Mouse (Mus musculus): ENCODE results near the gene Cox18. TPM values are rescaled to one million over a fixed set of nuclear protein-coding genes. Genes with fewer than 3 reads are reported as not detected.

The Cox18 gene
- total RNA-seq, 2 experiments from 2014 or later, result 24.4 to 27.6 TPM

GRCm38 (mm10) chr5:90217791-90218190 is 6.0 kb downstream of the Cox18 start:
- DNase-seq (ENCODE audit: low spot score in 2 of 2), result no peak
- Histone ChIP-seq H3K4me3 (no peak overlapping the region), H3K27ac (no peak overlapping the region)
- TF ChIP-seq CTCF (conservative IDR thresholded peaks at IDR 0.05), result no peak

- Histone ChIP-seq H3K27ac (no peak overlapping the region), H3K4me3 (no peak overlapping the region)
- DNase-seq (ENCODE audit: low spot score in 2 of 2), result no peak
- no peak for TF ChIP-seq CTCF (conservative IDR thresholded peaks at IDR 0.05)
Measured at GRCm38 (mm10) chr5:90217226-90217625, 6.6 kb downstream of the Cox18 start.

- no peak for DNase-seq (ENCODE audit: low spot score in 2 of 2)
- no peak overlapping the region for H3K4me3 ChIP-seq
- no peak for TF ChIP-seq CTCF (conservative IDR thresholded peaks at IDR 0.05)
- no peak overlapping the region for H3K27ac ChIP-seq
Measured at GRCm38 (mm10) chr5:90213356-90213755, 10.4 kb downstream of the Cox18 start.

GRCm38 (mm10) chr5:90203168-90203567 is 20.6 kb downstream of the Cox18 start:
- peak; percentile 88 for TF ChIP-seq CTCF (conservative IDR thresholded peaks at IDR 0.05)
- H3K27ac ChIP-seq, result no peak overlapping the region
- peak in 1 of 2 experiments; percentile 61 for DNase-seq (ENCODE audit: low spot score in 2 of 2)
- no peak overlapping the region for H3K4me3 ChIP-seq

GRCm38 (mm10) chr5:90202447-90203117 is 21.2 kb downstream of the Cox18 start:
- H3K4me3 ChIP-seq, result no peak overlapping the region
- DNase-seq (ENCODE audit: low spot score in 2 of 2), result no peak
- TF ChIP-seq CTCF (conservative IDR thresholded peaks at IDR 0.05), result no peak
- H3K27ac ChIP-seq, result no peak overlapping the region

GRCm38 (mm10) chr5:90199922-90200632 is 23.7 kb downstream of the Cox18 start:
- no peak overlapping the region for H3K4me3 ChIP-seq
- DNase-seq (ENCODE audit: low spot score in 2 of 2), result no peak
- no peak for TF ChIP-seq CTCF (conservative IDR thresholded peaks at IDR 0.05)
- H3K27ac ChIP-seq, result no peak overlapping the region

- H3K4me3 ChIP-seq, result no peak overlapping the region
- peak; percentile 87 for TF ChIP-seq CTCF (conservative IDR thresholded peaks at IDR 0.05)
- H3K27ac ChIP-seq, result no peak overlapping the region
- DNase-seq (ENCODE audit: low spot score in 2 of 2), result peak; percentile 37 to 76
Measured at GRCm38 (mm10) chr5:90194831-90195230, 29.0 kb downstream of the Cox18 start.

GRCm38 (mm10) chr5:90182782-90183181 is 41.0 kb downstream of the Cox18 start:
- Histone ChIP-seq H3K27ac (no peak overlapping the region), H3K4me3 (no peak overlapping the region)
- DNase-seq (ENCODE audit: low spot score in 2 of 2), result no peak
- TF ChIP-seq CTCF (conservative IDR thresholded peaks at IDR 0.05), result no peak

GRCm38 (mm10) chr5:90179094-90179493 is 44.7 kb downstream of the Cox18 start:
- TF ChIP-seq CTCF (conservative IDR thresholded peaks at IDR 0.05), result no peak
- Histone ChIP-seq H3K4me3 (no peak overlapping the region), H3K27ac (no peak overlapping the region)
- no peak for DNase-seq (ENCODE audit: low spot score in 2 of 2)

- no peak for TF ChIP-seq CTCF (conservative IDR thresholded peaks at IDR 0.05)
- peak in 1 of 2 experiments; percentile 13 for DNase-seq (ENCODE audit: low spot score in 2 of 2)
- Histone ChIP-seq H3K4me3 (no peak overlapping the region), H3K27ac (peak overlapping the region; percentile 47; the same call in 1 of the 2 replicates)
Measured at GRCm38 (mm10) chr5:90178116-90178515, 45.7 kb downstream of the Cox18 start.

Other genes starting within 250 kb of the Cox18 start
- gene Ankrd17, start 142.6 kb upstream of the Cox18 start, total RNA-seq (2021), result 100 to 1,000 TPM; 110 to 118 TPM
- 1 to 10 TPM; 2.6 to 2.8 TPM for gene Gm9958, start 143.2 kb upstream of the Cox18 start, total RNA-seq (2021)
- gene Alb, start 236.9 kb upstream of the Cox18 start, total RNA-seq (2021), result not detected

All from layer of hippocampus, adult 2 months (tissue).